Mouse (Mus musculus) limb, embryonic 12.5 days (tissue): ENCODE measurements around the gene Best2. TPM values are rescaled to one million over a fixed set of nuclear protein-coding genes. Genes with fewer than 3 reads are reported as not detected.

ENCODE experiments used
- ATAC-seq: fragments of 200-750 bp; cut with Nextera tagmentation; 2 replicates; pipeline ENCODE4 v1.8.0; 2017; ENCODE audit warnings: low read depth, moderate TSS enrichment; ENCODE audit not compliant: insufficient number of reproducible peaks, insufficient read depth, low FRiP score, low TSS enrichment
- H3K27ac ChIP-seq: fragments of 300-500 bp; sonication (generic); 2 replicates; pipeline ENCODE4 v1.5.1; 2016; ENCODE audit warnings: mild to moderate bottlenecking, moderate library complexity
- H3K27me3 ChIP-seq: fragments of 300-500 bp; sonication (generic); 2 replicates; pipeline ENCODE4 v1.6.1; 2016; ENCODE audit warnings: mild to moderate bottlenecking, moderate library complexity
- H3K36me3 ChIP-seq: fragments of 300-500 bp; sonication (generic); 2 replicates; pipeline ENCODE4 v1.6.1; 2016; ENCODE audit warnings: mild to moderate bottlenecking, moderate library complexity
- H3K4me1 ChIP-seq: fragments of 300-500 bp; sonication (generic); replicated peaks from 2 replicates; pipeline ENCODE4 v1.6.1; 2016
- H3K4me2 ChIP-seq: fragments of 300-500 bp; sonication (generic); 2 replicates; pipeline ENCODE4 v1.6.1; 2016; ENCODE audit warnings: mild to moderate bottlenecking, moderate library complexity
- H3K4me3 ChIP-seq: fragments of 300-500 bp; sonication (generic); replicated peaks from 2 replicates; pipeline ENCODE4 v1.5.1; 2016; ENCODE audit warnings: mild to moderate bottlenecking
- H3K9ac ChIP-seq: fragments of 300-500 bp; sonication (generic); replicated peaks from 2 replicates; pipeline ENCODE4 v1.6.1; 2016; ENCODE audit warnings: mild to moderate bottlenecking, moderate library complexity
- H3K9me3 ChIP-seq: fragments of 300-500 bp; sonication (generic); 2 replicates; pipeline ENCODE4 v1.6.1; 2016; ENCODE audit warnings: mild to moderate bottlenecking, moderate library complexity
- WGBS: fragments of 180-500 bp; shearing (Covaris S2); methylation state at CpG from one replicate; pipeline ENCODE4 v1.1.7; 2016; 5-methylcytosine and 5-hydroxymethylcytosine counted together
- polyA plus RNA-seq: library from polyadenylated mRNA; unstranded; fragments of >200 nt; fragmentation: Nextera tagmentation; extraction: Ambion mirVana; gene quantifications from 2 replicates; pipeline ENCODE4 v1.2.1, GENCODE M21; 2016

Gene Best2
- polyA plus RNA-seq, 1 experiment from 2014 or later: not detected

DNA sequence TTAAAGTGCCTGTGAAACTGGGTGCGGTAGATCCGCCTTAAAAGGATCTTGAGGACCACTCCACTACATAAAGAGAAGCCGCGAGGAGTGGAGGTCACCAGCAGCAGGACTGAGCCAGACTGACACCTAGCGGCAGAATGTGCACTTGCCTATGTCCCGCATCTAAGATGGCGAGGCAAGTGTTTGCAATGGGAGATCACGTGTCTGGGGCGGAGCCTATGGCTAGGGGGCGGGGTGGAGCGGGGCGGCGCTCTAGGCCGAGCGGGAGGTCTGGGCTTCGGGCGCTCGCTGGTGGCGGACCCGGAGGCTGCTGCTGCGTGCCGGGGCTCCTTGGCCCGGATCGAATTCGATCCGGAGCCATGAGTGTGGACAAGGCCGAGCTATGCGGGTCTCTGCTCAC lies 24.0 kb downstream of the Best2 start, which contains the start of gene Hook2:
Hook2 (plus strand) TSS at position 255 of the 400 bp plus-strand sequence.
- under 1% methylated on average over 28 of the region's 28 CpGs for WGBS
- H3K27me3 ChIP-seq: peaks cover 32% of the 10 kb centered on the region

DNA sequence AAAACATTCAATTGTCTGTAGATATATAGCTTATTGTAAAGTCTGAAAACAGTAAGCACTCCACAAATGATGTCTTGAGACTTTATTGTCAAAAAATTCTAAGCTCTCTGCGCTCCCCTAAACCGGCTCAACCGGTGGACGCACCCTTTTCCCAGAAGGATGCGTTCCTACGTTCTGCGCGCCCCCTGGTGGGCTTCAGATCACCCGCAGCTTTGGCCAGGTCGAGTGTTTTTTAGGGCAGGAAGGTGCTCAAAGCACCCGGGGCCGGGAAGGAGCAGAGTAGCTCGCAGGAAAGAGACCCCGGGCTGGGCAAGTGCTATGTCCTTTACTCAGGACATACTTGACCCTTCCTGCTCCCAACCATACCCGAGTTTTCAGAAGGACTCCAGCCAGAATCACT lies 24.5 kb downstream of the Best2 start:
- Histone ChIP-seq H3K4me2 (peak overlapping the region; percentile 82), H3K27me3 (peaks cover 29% of the 10 kb centered on the region), H3K4me1 (peaks cover 29% of the 10 kb centered on the region), H3K9me3 (no peaks in the 10 kb centered on the region), H3K27ac (peak overlapping the region; percentile 57; the same call in 1 of the 2 replicates), H3K9ac (peak overlapping the region; percentile 50), H3K36me3 (no peaks in the 10 kb centered on the region; the same call in 1 of the 2 replicates), H3K4me3 (peak overlapping the region; percentile 61)
- peak; percentile 52 for ATAC-seq
- under 1% methylated on average over 15 of the region's 15 CpGs for WGBS

More for the DNA sequence above, 24.0 kb downstream of the Best2 start, which contains the start of gene Hook2:
- Histone ChIP-seq H3K4me3 (peak within 1 kb of the TSS; percentile 61), H3K9me3 (no peaks in the 10 kb centered on the region), H3K9ac (peak within 1 kb of the TSS; percentile 66), H3K4me2 (peak within 1 kb of the TSS; percentile 82), H3K27ac (peak within 1 kb of the TSS; percentile 57; the same call in 1 of the 2 replicates), H3K36me3 (no peaks in the 10 kb centered on the region; the same call in 1 of the 2 replicates), H3K4me1 (peaks cover 24% of the 10 kb centered on the region)
- peak; percentile 88 for ATAC-seq

DNA sequence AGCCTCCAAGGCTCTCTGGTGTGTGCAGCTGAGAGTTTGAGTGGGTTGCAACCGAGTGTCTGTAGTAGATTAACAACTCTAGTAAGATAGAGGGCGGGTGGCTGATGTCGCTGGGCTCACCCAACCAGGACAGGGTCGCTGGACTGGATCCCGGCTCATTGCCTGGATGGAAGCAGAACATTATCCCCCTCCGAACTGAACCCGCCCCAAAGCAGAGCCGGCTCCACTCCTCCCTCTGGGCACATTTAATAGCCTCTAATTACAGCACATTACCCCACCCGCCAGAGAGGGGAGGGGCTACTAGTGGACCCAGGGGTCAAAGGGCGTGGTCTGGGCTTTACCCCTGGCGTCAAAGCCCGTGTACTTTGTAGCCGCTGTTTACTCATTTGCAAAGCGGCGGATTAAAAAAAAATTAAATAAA lies 25.0 kb downstream of the Best2 start:
- no peak for ATAC-seq
- Histone ChIP-seq H3K4me3 (no peak overlapping the region), H3K4me1 (peaks cover 34% of the 10 kb centered on the region), H3K36me3 (no peaks in the 10 kb centered on the region), H3K9ac (no peak overlapping the region), H3K4me2 (peak overlapping the region; percentile 82), H3K27me3 (peaks cover 24% of the 10 kb centered on the region), H3K9me3 (no peaks in the 10 kb centered on the region), H3K27ac (no peak overlapping the region)
- WGBS: 5% methylated on average over 15 of the region's 15 CpGs

DNA sequence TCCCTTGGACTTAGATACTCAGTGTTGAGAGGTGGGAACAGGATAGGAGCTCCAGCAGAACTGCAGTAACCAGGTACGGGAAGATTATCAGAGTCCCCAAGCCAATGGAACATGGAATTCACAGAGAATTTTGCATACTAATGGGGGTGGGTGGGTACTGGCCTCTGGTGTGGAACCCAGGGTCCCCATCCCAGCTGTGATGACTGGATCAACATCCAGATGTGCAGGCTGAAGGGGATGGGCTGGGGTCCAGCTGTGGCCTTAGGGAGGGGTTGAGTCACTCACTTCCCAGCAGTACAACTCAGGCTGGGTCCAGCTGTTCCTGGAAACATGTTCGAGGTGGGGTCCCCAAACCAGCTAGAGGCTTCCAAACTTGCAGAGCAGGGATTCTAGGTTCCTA lies 26.4 kb downstream of the Best2 start:
- H3K36me3 ChIP-seq: no peaks in the 10 kb centered on the region
- H3K9me3 ChIP-seq: no peaks in the 10 kb centered on the region
- H3K4me2 ChIP-seq: no peak overlapping the region
- peaks cover 14% of the 10 kb centered on the region for H3K27me3 ChIP-seq
- no peak overlapping the region for H3K27ac ChIP-seq
- WGBS: 69% methylated on average over 2 of the region's 2 CpGs
- H3K4me1 ChIP-seq: peaks cover 38% of the 10 kb centered on the region
- ATAC-seq: no peak
- H3K4me3 ChIP-seq: no peak overlapping the region
- H3K9ac ChIP-seq: no peak overlapping the region

DNA sequence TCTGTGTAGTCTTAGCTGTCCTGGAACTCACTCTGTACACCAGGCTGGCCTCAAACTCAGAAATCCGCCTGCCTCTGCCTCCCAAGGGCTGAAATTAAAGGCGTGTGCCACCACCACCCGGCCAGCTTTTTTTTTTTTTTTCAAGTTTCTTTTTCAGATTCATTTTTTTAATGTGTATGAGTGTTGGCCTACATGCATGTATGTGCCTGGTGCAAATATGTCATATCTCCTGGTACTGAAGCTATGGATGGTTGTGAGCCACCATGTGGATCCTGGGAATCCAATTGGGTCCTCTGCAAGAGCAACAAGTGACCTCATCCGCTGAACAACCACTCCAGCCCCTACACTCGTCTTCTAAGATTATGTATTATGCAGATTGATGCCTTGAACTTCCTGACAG lies 26.9 kb downstream of the Best2 start:
- no peaks in the 10 kb centered on the region for H3K36me3 ChIP-seq
- no peak overlapping the region for H3K9ac ChIP-seq
- H3K9me3 ChIP-seq: no peaks in the 10 kb centered on the region
- no peak overlapping the region for H3K4me2 ChIP-seq
- no peak overlapping the region for H3K27ac ChIP-seq
- peaks cover 38% of the 10 kb centered on the region for H3K4me1 ChIP-seq
- WGBS: 86% methylated on average over 5 of the region's 5 CpGs
- H3K4me3 ChIP-seq: no peak overlapping the region
- peaks cover 14% of the 10 kb centered on the region for H3K27me3 ChIP-seq
- no peak for ATAC-seq

DNA sequence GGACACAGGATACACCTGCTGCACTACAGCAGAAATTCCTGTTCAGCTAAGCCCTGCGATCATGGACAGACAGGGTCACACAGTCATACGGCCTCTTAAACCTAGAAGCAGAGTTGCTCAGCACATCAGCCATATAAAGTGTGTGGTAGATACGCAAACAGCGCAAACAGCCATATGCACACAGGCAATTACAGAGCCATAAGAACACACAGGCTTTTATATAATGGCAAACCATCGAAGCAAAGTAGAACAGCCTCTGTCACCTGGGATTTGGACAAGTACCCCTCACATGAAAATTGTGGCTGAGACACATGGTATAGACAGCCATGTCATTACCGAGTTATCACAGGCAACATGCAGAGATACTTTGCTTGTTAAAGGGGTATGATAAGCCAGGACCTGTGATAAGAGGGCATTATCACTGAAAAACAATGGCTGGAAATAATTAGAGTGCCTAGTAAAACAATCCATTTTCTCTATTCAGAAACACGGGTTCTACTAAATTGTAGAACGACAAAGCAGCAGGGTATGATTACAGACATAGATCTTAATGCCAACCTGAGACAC lies 27.9 kb downstream of the Best2 start:
- Histone ChIP-seq H3K27me3 (peaks cover 14% of the 10 kb centered on the region), H3K9me3 (no peaks in the 10 kb centered on the region), H3K4me3 (peak overlapping the region; percentile 53), H3K27ac (peak overlapping the region; percentile 53; the same call in 1 of the 2 replicates), H3K4me2 (peak overlapping the region; percentile 99), H3K36me3 (no peaks in the 10 kb centered on the region), H3K9ac (no peak overlapping the region; the same call in 1 of the 2 replicates), H3K4me1 (peaks cover 44% of the 10 kb centered on the region)
- 34% methylated on average over 8 of the region's 8 CpGs for WGBS
- no peak for ATAC-seq

DNA sequence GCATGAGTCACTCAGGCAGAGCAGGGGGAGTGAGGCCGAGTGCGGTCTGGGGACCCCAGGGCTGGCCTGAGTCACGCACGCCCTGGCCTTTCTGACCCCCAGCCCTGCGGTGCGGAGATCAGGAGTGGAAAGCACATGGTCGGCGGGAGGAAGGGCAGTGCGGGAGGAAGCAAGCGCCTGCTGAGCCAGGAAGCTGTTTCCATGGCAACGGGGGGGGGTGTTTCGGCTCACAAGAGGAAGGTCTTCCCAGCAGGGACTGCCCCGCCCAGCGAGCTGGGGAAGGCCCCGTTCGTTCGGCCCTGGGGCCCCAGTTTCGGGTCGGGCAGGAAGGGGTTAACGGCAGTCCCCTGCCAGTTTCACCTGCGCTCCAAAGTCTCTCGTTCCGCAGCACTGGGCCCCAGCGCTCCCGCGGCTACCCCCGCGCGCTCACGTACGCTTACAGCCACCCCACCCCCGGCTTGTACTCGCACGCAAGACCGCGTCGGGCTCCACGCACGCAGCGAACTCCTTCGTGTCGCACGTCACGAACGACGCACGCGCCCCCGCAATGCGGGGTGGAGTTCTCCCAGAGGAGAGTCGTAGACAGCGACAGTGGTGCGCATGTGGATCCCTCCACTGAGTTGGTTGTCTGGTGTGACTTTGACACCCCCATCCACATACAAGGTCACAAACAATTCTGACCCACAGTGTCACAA lies 28.5 kb downstream of the Best2 start:
- Histone ChIP-seq H3K9ac (peak overlapping the region; percentile 58), H3K4me1 (peaks cover 45% of the 10 kb centered on the region), H3K27me3 (peaks cover 14% of the 10 kb centered on the region), H3K36me3 (no peaks in the 10 kb centered on the region), H3K9me3 (no peaks in the 10 kb centered on the region), H3K4me2 (peak overlapping the region; percentile 99), H3K27ac (peak overlapping the region; percentile 53), H3K4me3 (peak overlapping the region; percentile 53)
- ATAC-seq: no peak
- WGBS: under 1% methylated on average over 53 of the region's 53 CpGs

DNA sequence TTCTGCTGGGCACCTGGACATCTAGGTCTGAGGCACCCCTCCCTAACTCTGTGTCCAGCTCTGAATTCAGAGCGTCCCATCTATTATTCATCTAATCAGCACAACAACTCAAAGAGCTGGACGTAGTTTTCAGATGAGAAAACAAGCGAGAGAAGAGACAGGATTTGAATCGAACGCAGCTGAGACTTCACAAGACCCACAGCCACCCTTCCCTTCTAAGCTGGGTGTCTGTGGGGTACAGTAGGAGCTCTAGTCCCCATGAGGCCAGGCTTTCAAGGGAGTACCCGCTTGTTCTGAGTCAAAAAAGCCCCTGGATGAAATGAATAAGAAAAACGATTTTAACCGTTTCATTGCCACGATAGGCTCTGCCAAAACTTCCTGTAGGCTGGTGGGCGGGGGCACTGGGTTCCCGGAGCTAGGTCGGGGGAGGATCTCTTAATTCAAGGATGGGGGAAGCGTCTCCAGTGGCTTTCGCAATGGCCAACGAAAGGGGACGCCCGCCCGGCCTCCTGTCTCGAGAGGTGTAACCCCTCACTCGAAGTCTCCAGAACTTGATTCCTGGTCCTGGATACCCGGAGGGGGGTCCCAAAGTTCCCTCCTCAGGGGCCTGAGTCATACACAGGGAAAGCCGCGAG lies 29.2 kb downstream of the Best2 start:
- H3K27ac ChIP-seq: peak overlapping the region; percentile 45
- no peak for ATAC-seq
- peaks cover 50% of the 10 kb centered on the region for H3K4me1 ChIP-seq
- H3K27me3 ChIP-seq: peaks cover 14% of the 10 kb centered on the region
- peak overlapping the region; percentile 99 for H3K4me2 ChIP-seq
- peak overlapping the region; percentile 58 for H3K9ac ChIP-seq
- H3K36me3 ChIP-seq: no peaks in the 10 kb centered on the region
- WGBS: 1% methylated on average over 23 of the region's 23 CpGs
- H3K9me3 ChIP-seq: no peaks in the 10 kb centered on the region
- peak overlapping the region; percentile 53 for H3K4me3 ChIP-seq

DNA sequence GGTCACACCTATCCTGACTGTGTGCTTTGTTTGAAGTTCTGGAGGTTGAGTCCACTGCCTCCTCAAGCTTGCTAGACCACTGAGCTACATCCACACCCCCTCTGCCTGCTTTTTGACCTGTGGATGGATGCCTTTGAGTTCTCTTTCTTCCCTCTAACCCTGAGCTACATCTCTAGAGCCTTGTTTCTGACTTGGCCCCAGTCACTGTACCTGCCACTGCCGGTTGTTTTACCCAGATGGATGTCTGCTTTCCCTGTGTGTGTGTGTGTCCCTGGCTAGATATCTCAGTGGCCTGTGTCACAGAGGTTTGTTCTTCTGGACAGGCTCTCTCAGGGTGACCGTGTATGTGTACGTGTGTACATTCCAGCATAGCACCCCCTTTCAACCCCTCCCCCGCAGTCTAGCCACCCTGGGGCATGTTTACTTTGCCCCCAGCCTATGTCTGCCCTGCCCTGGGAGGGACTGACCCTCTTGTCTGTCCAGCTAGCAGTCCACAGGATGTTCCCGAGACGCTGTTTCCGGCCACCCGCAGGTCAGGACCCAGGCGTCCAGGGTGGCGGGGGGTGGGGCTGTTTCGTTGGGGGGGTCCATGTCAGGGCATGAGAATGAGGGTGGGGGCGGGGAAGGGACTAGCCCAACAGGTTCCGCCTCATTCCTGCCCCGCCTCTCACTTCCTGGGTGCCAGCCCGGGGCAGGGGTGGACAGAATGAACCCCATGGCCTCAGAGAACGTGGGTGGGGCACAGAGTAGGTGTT lies 29.9 kb downstream of the Best2 start:
- Histone ChIP-seq H3K4me2 (peak overlapping the region; percentile 99), H3K4me1 (peaks cover 56% of the 10 kb centered on the region)

DNA sequence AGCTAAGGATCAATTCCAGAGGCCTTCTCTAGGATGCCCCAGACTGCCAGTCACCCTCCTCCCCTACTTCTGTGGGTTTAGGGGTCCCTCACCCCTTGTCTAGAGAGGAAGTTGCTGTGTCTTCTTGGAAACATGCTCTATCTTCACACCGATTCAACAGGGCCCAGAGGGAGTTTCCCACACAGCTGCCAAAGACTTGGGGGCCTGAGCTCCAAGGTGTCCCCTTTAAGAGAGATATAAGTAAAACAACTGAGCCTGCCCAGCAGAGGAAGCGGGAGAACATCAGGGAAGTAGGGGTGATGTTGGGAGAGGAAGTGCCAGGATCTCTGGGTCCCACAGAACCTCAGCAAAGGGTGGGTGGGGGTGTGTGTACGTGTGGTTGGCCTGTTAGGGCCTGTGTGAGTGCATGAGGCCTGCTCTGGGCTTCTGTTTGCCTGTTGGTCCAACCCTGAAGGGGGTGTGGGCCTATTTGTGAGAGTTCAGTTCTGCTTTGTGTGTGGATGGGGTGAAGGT lies 31.8 kb downstream of the Best2 start:
- Histone ChIP-seq H3K9me3 (no peaks in the 10 kb centered on the region), H3K27ac (0 out of 2 replicates have a peak overlapping the region, but pooled peaks have one; percentile 35), H3K27me3 (peaks cover 34% of the 10 kb centered on the region), H3K36me3 (no peaks in the 10 kb centered on the region), H3K4me3 (no peak overlapping the region), H3K4me1 (peaks cover 69% of the 10 kb centered on the region), H3K9ac (no peak overlapping the region), H3K4me2 (no peak overlapping the region)
- WGBS: 66% methylated on average over 3 of the region's 3 CpGs
- no peak for ATAC-seq

More for the DNA sequence above, 29.9 kb downstream of the Best2 start:
- 5% methylated on average over 16 of the region's 16 CpGs for WGBS
- no peaks in the 10 kb centered on the region for H3K36me3 ChIP-seq
- peaks cover 17% of the 10 kb centered on the region for H3K27me3 ChIP-seq
- H3K9ac ChIP-seq: 0 out of 2 replicates have a peak overlapping the region, but pooled peaks have one; percentile 58
- no peak overlapping the region for H3K4me3 ChIP-seq
- no peaks in the 10 kb centered on the region for H3K9me3 ChIP-seq
- H3K27ac ChIP-seq: peak overlapping the region; percentile 45; the same call in 1 of the 2 replicates
- no peak for ATAC-seq
